Mouse (Mus musculus) ES-E14 (cell line): ENCODE results near the gene Sept10.

Source experiments
- CHD2 ChIP-seq: IDR thresholded peaks from 2 replicates; pipeline ENCODE4 v1.6.1; 2014; ENCODE audit warnings: mild to moderate bottlenecking, low read depth, low read length, inconsistent platforms
- MAFK ChIP-seq: IDR thresholded peaks from 2 replicates; pipeline ENCODE4 v1.6.1; 2014; ENCODE audit warnings: mild to moderate bottlenecking, low read depth, low read length, inconsistent platforms; ENCODE audit not compliant: insufficient read depth
- ZC3H11A ChIP-seq: IDR thresholded peaks from 2 replicates; pipeline ENCODE4 v1.6.1; 2012; ENCODE audit warnings: low read depth, mild to moderate bottlenecking, inconsistent platforms, low read length, borderline replicate concordance
- ZNF384 ChIP-seq: IDR thresholded peaks from 2 replicates; pipeline ENCODE4 v1.6.1; 2012; ENCODE audit warnings: low read depth, low read length, inconsistent platforms

- TF ChIP-seq ZNF384 (no peak), ZC3H11A (no peak), MAFK (no peak), CHD2 (no peak)
Observed at GRCm38 (mm10) chr10:59115691-59116090, 106.0 kb downstream of the Sept10 start.
